Mouse (Mus musculus) embryonic facial prominence, embryonic 11.5 days (tissue): ENCODE results near the gene Scarb1. TPM values are rescaled to one million over a fixed set of nuclear protein-coding genes. Genes with fewer than 3 reads are reported as not detected.

Source experiments
- ATAC-seq: fragments of 200-750 bp; cut with Nextera tagmentation; replicated peaks from 2 replicates; pipeline ENCODE4 v1.8.0; 2017; ENCODE audit warnings: low read depth; ENCODE audit not compliant: insufficient number of reproducible peaks, low FRiP score, low TSS enrichment
- DNase-seq: peaks from one replicate; pipeline ENCODE4 v3.0.0-alpha.2; 2015; ENCODE audit warnings: low spot score
- H3K27ac ChIP-seq: fragments of 300-500 bp; sonication (generic); replicated peaks from 2 replicates; pipeline ENCODE4 v1.5.1; 2014; ENCODE audit warnings: mild to moderate bottlenecking, low read depth, low read length, control low read depth
- H3K27me3 ChIP-seq: fragments of 300-500 bp; sonication (generic); 2 replicates; pipeline ENCODE4 v1.6.1; 2014; ENCODE audit warnings: mild to moderate bottlenecking, low read length, moderate library complexity, mixed read lengths; ENCODE audit not compliant: control insufficient read depth, insufficient read depth
- H3K36me3 ChIP-seq: fragments of 300-500 bp; sonication (generic); replicated peaks from 2 replicates; pipeline ENCODE4 v1.6.1; 2014; ENCODE audit warnings: low read depth, mild to moderate bottlenecking, low read length, moderate library complexity, mixed read lengths; ENCODE audit not compliant: control insufficient read depth, insufficient read depth
- H3K4me1 ChIP-seq: fragments of 300-500 bp; sonication (generic); 2 replicates; pipeline ENCODE4 v1.6.1; 2014; ENCODE audit warnings: low read length, mixed read lengths; ENCODE audit not compliant: control insufficient read depth, insufficient read depth
- H3K4me2 ChIP-seq: fragments of 300-500 bp; sonication (generic); 2 replicates; pipeline ENCODE4 v1.6.1; 2014; ENCODE audit warnings: low read depth, mild to moderate bottlenecking, control low read depth, low read length, moderate library complexity
- H3K4me3 ChIP-seq: fragments of 300-500 bp; sonication (generic); 2 replicates; pipeline ENCODE4 v1.5.1; 2014; ENCODE audit warnings: low read depth, low read length, control low read depth
- H3K9ac ChIP-seq: fragments of 300-500 bp; sonication (generic); replicated peaks from 2 replicates; pipeline ENCODE4 v1.6.1; 2014; ENCODE audit warnings: mild to moderate bottlenecking, control low read depth, low read length
- H3K9me3 ChIP-seq: fragments of 300-500 bp; sonication (generic); replicated peaks from 2 replicates; pipeline ENCODE4 v1.6.1; 2016; ENCODE audit warnings: mild to moderate bottlenecking, low read length, inconsistent platforms, mixed read lengths; ENCODE audit not compliant: control insufficient read depth
- WGBS: fragments of 180-500 bp; shearing (Covaris S2); extraction: QIAGEN DNeasy Blood & Tissue Kit; methylation state at CpG from one replicate; pipeline ENCODE4 v1.1.7; 2014; 5-methylcytosine and 5-hydroxymethylcytosine counted together
- polyA plus RNA-seq: library from polyadenylated mRNA; unstranded; fragments of >200 nt; fragmentation: Nextera tagmentation; extraction: Ambion mirVana; gene quantifications from 2 replicates; pipeline ENCODE4 v1.2.1, GENCODE M21; 2014

Scarb1 gene
- polyA plus RNA-seq, 1 experiment from 2014 or later, result 22.7 TPM

DNA sequence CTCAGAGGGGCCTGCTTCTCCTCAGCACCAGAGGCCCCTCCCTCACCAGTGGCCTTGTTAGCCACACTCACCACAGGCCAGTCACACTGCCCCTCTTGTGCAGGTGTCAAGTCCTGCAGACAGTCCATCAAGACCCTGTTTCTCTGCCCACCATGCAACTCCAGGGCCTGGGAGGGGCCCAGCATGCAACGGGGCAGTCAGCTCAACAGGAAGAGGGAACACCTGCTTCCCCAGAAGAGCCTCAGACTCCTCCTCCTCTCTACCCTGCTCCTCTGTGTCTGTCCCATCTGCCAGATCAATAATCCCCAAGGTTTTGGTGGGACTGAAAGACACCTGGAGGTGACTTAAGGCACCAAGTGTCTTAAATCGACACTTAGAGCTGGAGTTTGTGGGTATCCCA lies 24.1 kb downstream of the Scarb1 start:
- no peaks in the 10 kb centered on the region for H3K36me3 ChIP-seq
- H3K4me2 ChIP-seq, result no peak overlapping the region
- H3K27me3 ChIP-seq, result no peaks in the 10 kb centered on the region
- no peak overlapping the region for H3K27ac ChIP-seq
- H3K4me1 ChIP-seq, result no peaks in the 10 kb centered on the region
- no peak overlapping the region for H3K4me3 ChIP-seq
- no peak overlapping the region for H3K9ac ChIP-seq
- WGBS, result 88% methylated on average over 2 of the region's 2 CpGs
- ATAC-seq (no peak), DNase-seq (no peak)
- no peaks in the 10 kb centered on the region for H3K9me3 ChIP-seq

DNA sequence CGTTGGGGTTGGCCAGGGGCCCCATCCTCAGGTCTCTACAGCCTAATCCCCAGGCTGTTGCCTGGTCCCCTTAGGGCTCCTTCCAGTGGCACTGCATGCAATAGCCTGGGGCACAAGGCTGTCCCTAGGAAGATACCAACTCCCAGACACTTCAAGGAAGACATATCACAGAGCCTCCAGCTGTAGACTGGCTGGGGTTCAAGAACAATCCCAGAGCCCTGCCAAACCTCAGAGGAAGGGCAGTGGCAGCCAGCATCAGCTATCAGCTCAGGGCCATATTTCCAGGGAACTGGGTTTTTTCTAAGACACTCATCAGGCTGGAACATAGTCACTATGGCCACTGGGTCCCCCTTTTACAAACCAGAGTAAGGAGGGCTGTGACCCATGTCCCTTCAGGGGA lies 25.8 kb downstream of the Scarb1 start:
- no peak overlapping the region for H3K4me2 ChIP-seq
- no peaks in the 10 kb centered on the region for H3K9me3 ChIP-seq
- no peak for DNase-seq
- H3K27me3 ChIP-seq, result no peaks in the 10 kb centered on the region
- H3K4me3 ChIP-seq, result no peak overlapping the region
- ATAC-seq, result no peak
- WGBS, result 81% methylated on average over 1 of the region's 1 CpGs
- H3K4me1 ChIP-seq, result no peaks in the 10 kb centered on the region
- H3K36me3 ChIP-seq, result no peaks in the 10 kb centered on the region
- H3K27ac ChIP-seq, result no peak overlapping the region
- no peak overlapping the region for H3K9ac ChIP-seq

DNA sequence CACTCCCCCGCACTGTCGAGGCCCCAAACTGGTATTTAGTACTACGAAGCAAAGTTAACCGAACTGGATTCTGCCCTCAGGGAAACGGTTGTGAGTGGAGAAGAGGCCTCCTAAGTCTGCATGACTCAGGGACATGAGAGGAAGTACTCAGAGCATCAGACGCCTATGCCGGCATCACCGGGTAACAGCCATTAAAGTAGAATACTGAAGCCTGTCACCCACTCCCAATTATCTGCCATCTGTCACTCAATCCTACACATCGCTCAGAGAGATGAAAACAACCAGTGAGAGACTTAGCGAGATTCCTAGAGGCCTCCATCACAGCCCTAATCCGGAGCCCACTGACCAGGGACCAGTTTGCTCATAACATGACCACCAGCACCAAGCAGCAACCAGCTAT lies 26.9 kb downstream of the Scarb1 start:
- Histone ChIP-seq H3K4me1 (no peaks in the 10 kb centered on the region), H3K4me2 (no peak overlapping the region), H3K4me3 (no peak overlapping the region), H3K9me3 (no peaks in the 10 kb centered on the region), H3K27ac (no peak overlapping the region), H3K27me3 (no peaks in the 10 kb centered on the region), H3K36me3 (no peaks in the 10 kb centered on the region), H3K9ac (no peak overlapping the region)
- no peak for ATAC-seq
- DNase-seq, result no peak
- WGBS, result 79% methylated on average over 11 of the region's 11 CpGs

GRCm38 (mm10) chr5:125312970-125313597 lies 27.8 kb downstream of the Scarb1 start:
- Histone ChIP-seq H3K4me2 (no peak overlapping the region), H3K9ac (no peak overlapping the region), H3K36me3 (no peaks in the 10 kb centered on the region), H3K27me3 (no peaks in the 10 kb centered on the region), H3K4me1 (no peaks in the 10 kb centered on the region), H3K4me3 (no peak overlapping the region), H3K9me3 (no peaks in the 10 kb centered on the region), H3K27ac (no peak overlapping the region)
- ATAC-seq (no peak), DNase-seq (no peak)
- WGBS, result 87% methylated on average over 13 of the region's 13 CpGs

DNA sequence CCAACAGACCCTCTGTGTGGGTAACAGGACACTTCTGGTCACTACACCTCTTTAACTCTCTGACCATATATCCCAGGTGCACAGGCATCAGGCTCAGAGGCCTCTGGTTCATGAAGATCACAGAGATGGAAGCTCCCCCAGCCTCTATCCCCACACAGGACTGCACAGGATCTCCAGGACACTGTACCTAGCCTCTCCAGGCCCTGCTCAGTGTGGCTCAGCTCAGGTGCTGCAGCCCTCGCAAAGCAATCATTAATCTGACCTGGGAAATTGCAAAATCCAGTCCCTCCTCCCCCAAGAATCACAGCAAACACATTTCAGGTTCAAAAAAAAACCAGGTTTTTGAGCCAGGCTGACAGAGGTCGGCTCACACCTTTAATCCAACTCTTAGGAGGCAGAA lies 29.9 kb downstream of the Scarb1 start:
- no peaks in the 10 kb centered on the region for H3K4me1 ChIP-seq
- no peaks in the 10 kb centered on the region for H3K9me3 ChIP-seq
- no peaks in the 10 kb centered on the region for H3K36me3 ChIP-seq
- no peak overlapping the region for H3K4me3 ChIP-seq
- ATAC-seq (no peak), DNase-seq (no peak)
- H3K4me2 ChIP-seq, result no peak overlapping the region
- H3K9ac ChIP-seq, result no peak overlapping the region
- 66% methylated on average over 2 of the region's 2 CpGs for WGBS
- H3K27ac ChIP-seq, result no peak overlapping the region
- no peaks in the 10 kb centered on the region for H3K27me3 ChIP-seq

DNA sequence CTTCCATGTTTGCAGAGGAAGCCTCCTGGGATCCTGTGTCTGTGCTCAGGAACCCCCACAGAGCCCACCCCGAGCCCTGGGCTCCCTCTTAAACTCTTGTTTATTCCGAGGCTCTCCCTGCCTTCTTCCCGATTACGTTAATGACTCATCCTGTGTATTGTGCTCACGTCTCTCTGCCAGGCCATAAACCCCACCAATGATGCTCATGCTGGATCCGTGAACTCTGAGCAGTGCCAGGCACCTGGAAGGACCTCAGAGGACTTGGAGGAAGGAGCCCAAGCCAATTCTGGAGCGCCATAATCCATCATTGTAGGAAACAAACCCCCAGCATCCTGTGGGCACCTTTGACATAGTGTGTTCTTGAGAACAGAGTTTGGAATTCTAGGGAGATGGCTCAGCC lies 31.7 kb downstream of the Scarb1 start:
- WGBS, result 86% methylated on average over 7 of the region's 7 CpGs
- H3K36me3 ChIP-seq, result no peaks in the 10 kb centered on the region
- H3K4me1 ChIP-seq, result no peaks in the 10 kb centered on the region; the same call in 1 of the 2 replicates
- no peak for DNase-seq
- ATAC-seq, result no peak
- no peak overlapping the region for H3K4me3 ChIP-seq
- no peaks in the 10 kb centered on the region for H3K27me3 ChIP-seq
- H3K27ac ChIP-seq, result no peak overlapping the region
- no peak overlapping the region for H3K4me2 ChIP-seq
- no peaks in the 10 kb centered on the region for H3K9me3 ChIP-seq
- H3K9ac ChIP-seq, result no peak overlapping the region

DNA sequence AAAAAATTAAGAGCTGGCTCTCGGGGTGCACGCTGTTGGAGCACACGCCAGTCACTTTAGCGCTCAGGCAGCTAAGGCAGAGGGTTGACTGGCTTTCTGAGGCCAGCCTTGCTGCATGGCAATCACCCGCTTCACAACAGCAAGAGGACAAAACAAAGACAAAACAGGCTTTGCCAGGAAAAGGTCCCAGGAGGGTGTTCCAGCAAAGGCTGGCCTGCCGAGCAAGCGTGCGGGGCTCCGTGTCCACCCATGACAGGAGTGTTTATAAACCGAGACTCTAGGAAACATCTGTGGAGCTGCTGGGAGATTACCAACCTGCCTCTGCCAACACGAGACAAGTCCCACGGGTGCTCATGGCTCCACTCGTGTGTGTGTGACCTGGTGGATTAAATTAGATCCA lies 34.1 kb downstream of the Scarb1 start:
- DNase-seq (no peak), ATAC-seq (no peak)
- no peaks in the 10 kb centered on the region; the same call in 1 of the 2 replicates for H3K4me1 ChIP-seq
- no peaks in the 10 kb centered on the region for H3K27me3 ChIP-seq
- H3K9ac ChIP-seq, result no peak overlapping the region
- no peaks in the 10 kb centered on the region for H3K9me3 ChIP-seq
- H3K27ac ChIP-seq, result no peak overlapping the region
- WGBS, result 85% methylated on average over 13 of the region's 13 CpGs
- no peaks in the 10 kb centered on the region for H3K36me3 ChIP-seq
- H3K4me2 ChIP-seq, result no peak overlapping the region
- no peak overlapping the region for H3K4me3 ChIP-seq

GRCm38 (mm10) chr5:125306372-125306771 lies 34.5 kb downstream of the Scarb1 start:
- H3K9me3 ChIP-seq, result no peaks in the 10 kb centered on the region
- DNase-seq, result no peak
- 87% methylated on average over 7 of the region's 7 CpGs for WGBS
- H3K9ac ChIP-seq, result no peak overlapping the region
- no peak for ATAC-seq
- no peak overlapping the region for H3K27ac ChIP-seq
- no peak overlapping the region for H3K4me2 ChIP-seq
- no peaks in the 10 kb centered on the region for H3K27me3 ChIP-seq
- no peaks in the 10 kb centered on the region for H3K36me3 ChIP-seq
- H3K4me3 ChIP-seq, result no peak overlapping the region
- no peaks in the 10 kb centered on the region; the same call in 1 of the 2 replicates for H3K4me1 ChIP-seq
